Mouse (Mus musculus) cortical plate, adult 2 months (tissue): ENCODE data around the gene Aph1c.

Source experiments
- CTCF ChIP-seq: fragments of 200-500 bp; IDR thresholded peaks from 2 replicates; pipeline ENCODE4 v1.5.1; 2011; ENCODE audit warnings: mild to moderate bottlenecking, control low read depth, low read length; ENCODE audit not compliant: insufficient read depth; ENCODE audit errors: extremely low read depth
- POLR2A ChIP-seq: fragments of 200-500 bp; IDR thresholded peaks from 2 replicates; pipeline ENCODE4 v1.6.1; 2011; ENCODE audit warnings: mild to moderate bottlenecking, low read length, control low read depth; ENCODE audit not compliant: insufficient read depth; ENCODE audit errors: extremely low read depth

DNA sequence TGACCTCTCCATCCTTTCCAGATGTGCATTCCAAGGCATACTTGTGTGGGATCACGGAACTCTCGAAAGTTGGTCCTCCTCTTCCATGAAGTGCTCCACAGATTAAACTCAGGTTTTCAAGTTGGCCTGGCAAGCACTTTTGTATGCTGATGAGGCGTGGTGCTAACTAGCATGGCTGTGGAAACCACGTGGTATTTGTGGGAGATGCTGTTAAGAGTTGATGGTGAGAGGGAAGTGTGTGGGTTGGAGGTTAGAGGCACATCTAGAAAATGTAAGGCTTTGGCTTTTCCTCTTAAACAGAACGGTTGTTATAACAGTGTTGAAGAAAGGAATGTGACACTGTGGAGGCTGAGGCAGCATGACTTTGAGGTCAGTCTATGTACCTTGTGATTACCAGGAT, 13.5 kb downstream of the Aph1c start:
- TF ChIP-seq CTCF (no peak), POLR2A (no peak)
